Mouse (Mus musculus): ENCODE results near the gene Smpdl3a.

Gene Smpdl3a

DNA sequence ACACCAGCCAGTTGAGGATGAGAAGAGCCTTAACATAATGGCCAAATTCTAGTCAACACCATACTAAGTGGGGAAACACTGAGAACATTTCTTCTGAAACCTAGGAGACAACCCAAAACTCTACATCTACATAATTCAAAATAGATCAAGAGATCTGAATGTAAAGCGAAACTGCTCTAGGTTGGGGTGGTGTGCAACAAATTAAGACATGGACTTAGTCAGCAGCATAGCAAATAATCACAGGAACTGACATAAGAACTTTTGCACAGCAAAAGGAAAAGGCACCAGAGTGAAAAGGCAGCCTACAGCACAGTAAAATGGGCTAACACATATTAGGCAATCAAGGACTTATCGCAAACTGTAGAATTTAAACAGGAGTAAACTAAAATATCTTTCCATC is 25.1 kb downstream of the Smpdl3a start:
- DNase-seq (ENCODE audit: low read depth, low spot score) = no peak

DNA sequence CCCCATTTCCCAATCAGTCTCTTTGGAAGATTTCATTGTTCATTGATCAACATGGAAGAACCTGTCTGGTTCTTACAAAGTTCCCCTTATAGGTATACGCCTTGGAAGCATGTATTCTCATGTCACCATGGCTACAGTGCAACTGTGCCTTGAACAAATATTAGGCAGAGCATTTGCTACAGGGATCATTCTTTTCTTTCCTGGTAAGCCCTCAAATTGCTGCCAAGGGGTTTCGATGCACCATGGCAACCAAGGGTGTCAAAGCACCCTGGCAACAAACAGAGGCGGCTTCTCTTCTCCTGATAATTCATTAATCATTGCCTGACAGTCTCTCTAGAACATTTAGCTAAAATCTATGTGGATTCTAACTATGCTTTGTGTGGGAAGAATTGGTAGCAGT is 28.3 kb downstream of the Smpdl3a start:
- DNase-seq (ENCODE audit: low read depth, low spot score) = no peak

- no peak for DNase-seq (ENCODE audit: low read depth, low spot score)
These were observed 34.5 kb downstream of the Smpdl3a start for GRCm38 (mm10) chr10:57828649-57829048.

DNA sequence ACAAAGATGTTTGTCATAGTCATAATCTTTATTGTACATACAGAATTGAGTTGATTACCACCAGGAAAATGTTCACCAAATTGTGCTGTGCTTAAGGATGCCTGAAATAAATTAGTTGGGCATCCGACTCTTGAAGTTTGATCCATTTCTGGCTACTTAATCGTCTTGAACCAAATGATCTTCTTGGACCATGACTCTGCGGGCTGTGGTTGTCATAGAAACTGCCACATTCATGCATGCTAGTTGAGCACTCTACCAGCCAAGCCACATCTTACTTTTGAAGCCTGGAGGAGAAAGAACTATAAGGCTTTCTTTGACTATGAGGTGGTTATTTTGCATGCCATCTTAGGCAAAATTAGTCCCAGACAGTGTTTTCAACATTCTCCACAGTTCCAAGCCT is 35.5 kb downstream of the Smpdl3a start:
- DNase-seq (ENCODE audit: low read depth, low spot score) = no peak

DNA sequence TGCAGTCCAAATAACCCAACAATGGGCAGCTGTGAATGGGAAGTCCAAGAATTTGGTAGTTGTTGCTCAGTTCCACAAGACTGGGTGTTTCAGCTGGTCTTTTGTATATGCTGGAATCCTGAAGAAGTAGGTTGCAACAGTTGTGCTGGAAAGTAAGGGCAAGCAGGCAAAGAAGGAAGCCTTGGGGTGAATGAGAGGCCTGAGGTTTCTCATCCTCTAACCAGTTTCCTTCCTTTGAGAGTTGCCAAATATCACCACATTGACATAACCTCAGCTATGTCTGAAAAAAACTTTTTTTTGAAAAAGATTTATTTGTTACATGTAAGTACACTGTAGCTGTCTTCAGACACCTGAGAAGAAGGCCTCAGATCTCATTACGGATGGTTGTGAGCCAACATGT is 41.0 kb downstream of the Smpdl3a start:
- no peak for DNase-seq (ENCODE audit: low read depth, low spot score)

- DNase-seq (ENCODE audit: low read depth, low spot score) = no peak
These were observed 41.8 kb downstream of the Smpdl3a start for GRCm38 (mm10) chr10:57835982-57836381.

GRCm38 (mm10) chr10:57841638-57842509 is 47.7 kb downstream of the Smpdl3a start:
- peak; percentile 11 for DNase-seq (ENCODE audit: low read depth, low spot score)

- peak; percentile 22 for DNase-seq (ENCODE audit: low read depth, low spot score)
These were observed 54.0 kb downstream of the Smpdl3a start for GRCm38 (mm10) chr10:57847916-57848682.
